Comparison of ENCODE assay signal across 10 mouse cellular contexts in genomic region chr11:94997596-94997995, GRCm38 (mm10). TPM values are rescaled to one million over a fixed set of nuclear protein-coding genes. Genes with fewer than 3 reads are reported as not detected.
A peak's percentile ranks its signal among the peaks of the same experiment; 100 is the strongest.
DNase-seq lines count a peak whose midpoint lies in the region; ATAC-seq and TF ChIP-seq lines count a peak whose summit lies in the region.
"Had no signal": no experiment of that assay in that cellular context is flagged by ENCODE, and none has a peak within 500 bp of the region (broad histone marks: within the 10 kb centered on the region; RNA-seq: fewer than 3 reads in every experiment).

No protein-coding gene starts in this region.

- no peak for TF ChIP-seq CTCF in heart, adult 2 months (IDR thresholded peaks at IDR 0.05)
- TF ChIP-seq CTCF in spleen, adult 2 months (IDR thresholded peaks at IDR 0.05; ENCODE audit: extremely low read depth, insufficient read depth, insufficient read length, insufficient replicate concordance), result no peak

- peaks cover 28% of the 10 kb centered on the region for H3K4me1 ChIP-seq in heart, adult 2 months (ENCODE audit: control insufficient read depth, insufficient read depth, low read length)
- H3K4me1 ChIP-seq in spleen, adult 2 months (ENCODE audit: control insufficient read depth, insufficient read depth, insufficient read length), result peaks cover 42% of the 10 kb centered on the region; the same call in 1 of the 2 replicates
- peaks cover 100% of the 10 kb centered on the region for H3K4me1 ChIP-seq in liver, embryonic 13.5 days (replicated peaks)

- peak in 1 of 2 experiments; percentile 25 for DNase-seq in heart, adult 2 months
- DNase-seq in heart, postnatal 4 days, result no peak
- no peak for DNase-seq in spleen, adult 2 months (ENCODE audit: low read depth in 1 of 2, low spot score in 2 of 2)
- DNase-seq in spleen, adult 18-20 months, result no peak
- DNase-seq in liver, embryonic 13.5 days, result peak; percentile 86
- no peak for DNase-seq in layer of hippocampus, adult 11-12 months (ENCODE audit: low spot score)
- no peak for DNase-seq in left cerebral cortex, postnatal 4 days
- no peak for DNase-seq in Muller cell, postnatal 12 days (ENCODE audit: inconsistent ontology term)

- no peak for TF ChIP-seq EP300 in heart, adult 2 months (IDR thresholded peaks at IDR 0.05; ENCODE audit: insufficient read depth, low read depth, low read length)

- peak overlapping the region; percentile 97 for H3K4me2 ChIP-seq in liver, embryonic 13.5 days

- TF ChIP-seq POLR2A in heart, adult 2 months (IDR thresholded peaks at IDR 0.05; ENCODE audit: insufficient read depth, low read depth, low read length), result 0 out of 2 replicates have a peak, but pooled peaks have one; percentile 28
- TF ChIP-seq POLR2A in spleen, adult 2 months (IDR thresholded peaks at IDR 0.05; ENCODE audit: low read depth, low read length), result no peak

- WGBS in heart, adult 2 months, result 32% methylated on average over 5 of the region's 5 CpGs
- whole genome bisulfite sequencing in spleen, adult 2 months, result 32% methylated on average over 5 of the region's 5 CpGs
- WGBS in liver, embryonic 13.5 days (ENCODE audit: insufficient replicate concordance), result 11% methylated on average over 5 of the region's 5 CpGs

- peak overlapping the region; percentile 31; the same call in 1 of the 2 replicates for H3K27ac ChIP-seq in heart, adult 2 months
- peak overlapping the region; percentile 39 for H3K27ac ChIP-seq in spleen, adult 2 months (ENCODE audit: insufficient read depth, low read length)
- H3K27ac ChIP-seq in liver, embryonic 13.5 days, result peak overlapping the region; percentile 91

- H3K36me3 ChIP-seq in heart, adult 2 months (ENCODE audit: control insufficient read depth, insufficient read depth, low read length), result peaks cover 2% of the 10 kb centered on the region; the same call in 1 of the 2 replicates
- peaks cover 18% of the 10 kb centered on the region for H3K36me3 ChIP-seq in spleen, adult 2 months (ENCODE audit: control insufficient read depth, insufficient read depth, low read length)
- peaks cover 72% of the 10 kb centered on the region for H3K36me3 ChIP-seq in liver, embryonic 13.5 days

- peak; percentile 94 for ATAC-seq in liver, embryonic 13.5 days (ENCODE audit: low read depth)

- H3K9ac ChIP-seq in heart, adult 2 months (ENCODE audit: low read depth, low read length), result no peak overlapping the region
- peak overlapping the region; percentile 98 for H3K9ac ChIP-seq in liver, embryonic 13.5 days

- no peaks in the 10 kb centered on the region for H3K9me3 ChIP-seq in liver, embryonic 13.5 days (replicated peaks)

- no peak overlapping the region for H3K4me3 ChIP-seq in heart, adult 2 months
- no peak overlapping the region for H3K4me3 ChIP-seq in spleen, adult 2 months (ENCODE audit: extremely low read depth, insufficient read depth, insufficient read length)
- H3K4me3 ChIP-seq in liver, embryonic 13.5 days (replicated peaks), result peak overlapping the region; percentile 61

- 0 out of 2 replicates have a peak, but pooled peaks cover 3% of the 10 kb centered on the region for H3K79me2 ChIP-seq in heart, adult 2 months (replicated peaks; ENCODE audit: control insufficient read depth, insufficient read depth, low read length)

- intact Hi-C loops in heart, adult 2 months (cut with DNase I), result no loop called here
- intact Hi-C loops in left cerebral cortex, postnatal 4 days (cut with DNase I), result no loop called here

- no peaks in the 10 kb centered on the region for H3K27me3 ChIP-seq in heart, adult 2 months (ENCODE audit: control insufficient read depth, insufficient read depth, low read length)
- H3K27me3 ChIP-seq in spleen, adult 2 months (ENCODE audit: control insufficient read depth, insufficient read depth, low read length), result no peaks in the 10 kb centered on the region
- no peaks in the 10 kb centered on the region for H3K27me3 ChIP-seq in liver, embryonic 13.5 days

RNA-seq across cellular contexts. Expression of gene Ppp1r9b, which starts 6.8 kb away (rescaled TPM):
- total RNA-seq in heart, adult 2 months (2021), result 10 to 100 TPM; 49.3 to 52.0 TPM
- polyA plus RNA-seq in heart, adult 2 months (2012; rRNA removed), result 22.3 and 23.8 TPM in 2 replicates
- 10 to 100 TPM; 45.3 to 46.3 TPM for total RNA-seq in heart, postnatal 4 days (2021)
- polyA plus RNA-seq in spleen, adult 2 months (2012; rRNA removed), result 51.9 and 54.5 TPM in 2 replicates
- 10.0 and 10.6 TPM in 2 replicates for polyA plus RNA-seq in liver, embryonic 13.5 days (2015; fragmentation: Nextera tagmentation; extraction: Ambion mirVana)
- total RNA-seq in left cerebral cortex, postnatal 4 days (2021), result 100 to 1,000 TPM; 273 to 276 TPM

RNA-seq across cellular contexts. Expression of gene Samd14, which starts 12.1 kb away (rescaled TPM):
- total RNA-seq in heart, adult 2 months (2021), result 1 to 10 TPM; 1.2 to 1.7 TPM
- 0.82 and 1.9 TPM in 2 replicates for polyA plus RNA-seq in heart, adult 2 months (2012; rRNA removed)
- total RNA-seq in heart, postnatal 4 days (2021), result 1 to 10 TPM; 9.1 to 9.5 TPM
- polyA plus RNA-seq in spleen, adult 2 months (2012; rRNA removed), result 19.3 and 23.7 TPM in 2 replicates
- 35.4 and 36.3 TPM in 2 replicates for polyA plus RNA-seq in liver, embryonic 13.5 days (2015; fragmentation: Nextera tagmentation; extraction: Ambion mirVana)
- total RNA-seq in left cerebral cortex, postnatal 4 days (2021), result 100 to 1,000 TPM; 173 to 176 TPM

RNA-seq across cellular contexts. Expression of gene Sgca, which starts 21.5 kb away (rescaled TPM):
- 100 to 1,000 TPM; 149 to 200 TPM for total RNA-seq in heart, adult 2 months (2021)
- polyA plus RNA-seq in heart, adult 2 months (2012; rRNA removed), result 1,109 and 1,504 TPM in 2 replicates
- total RNA-seq in heart, postnatal 4 days (2021), result 10 to 100 TPM; 67.0 to 89.1 TPM
- polyA plus RNA-seq in spleen, adult 2 months (2012; rRNA removed), result 0.85 and 1.5 TPM in 2 replicates
- polyA plus RNA-seq in liver, embryonic 13.5 days (2015; fragmentation: Nextera tagmentation; extraction: Ambion mirVana), result 0.21 and 0.28 TPM in 2 replicates
- total RNA-seq in left cerebral cortex, postnatal 4 days (2021), result not detected

RNA-seq across cellular contexts. Expression of gene Hils1, which starts 30.2 kb away (rescaled TPM):
- total RNA-seq in heart, adult 2 months (2021), result not detected
- 0.25 TPM in 1 of 2 replicates, not detected in the other for polyA plus RNA-seq in heart, adult 2 months (2012; rRNA removed)
- not detected for total RNA-seq in heart, postnatal 4 days (2021)
- polyA plus RNA-seq in spleen, adult 2 months (2012; rRNA removed), result not detected in 2 replicates
- polyA plus RNA-seq in liver, embryonic 13.5 days (2015; fragmentation: Nextera tagmentation; extraction: Ambion mirVana), result not detected in 2 replicates
- total RNA-seq in left cerebral cortex, postnatal 4 days (2021), result under 1 TPM in 1 of 2 experiments, not detected in 1; 0.46 TPM
- polyA plus RNA-seq: kidney, embryonic 14.5 days; stomach, embryonic 14.5 days had no signal

RNA-seq across cellular contexts. Expression of gene Pdk2, which starts 43.6 kb away (rescaled TPM):
- total RNA-seq in heart, adult 2 months (2021), result 100 to 1,000 TPM; 393 to 479 TPM
- polyA plus RNA-seq in heart, adult 2 months (2012; rRNA removed), result 518 and 592 TPM in 2 replicates
- total RNA-seq in heart, postnatal 4 days (2021), result 100 to 1,000 TPM; 178 to 200 TPM
- polyA plus RNA-seq in spleen, adult 2 months (2012; rRNA removed), result 12.6 and 13.8 TPM in 2 replicates
- polyA plus RNA-seq in liver, embryonic 13.5 days (2015; fragmentation: Nextera tagmentation; extraction: Ambion mirVana), result 5.8 and 8.6 TPM in 2 replicates
- 10 to 100 TPM; 21.4 to 22.2 TPM for total RNA-seq in left cerebral cortex, postnatal 4 days (2021)

Comparison
In these comparisons a context has a peak if more than half of its experiments do, and no peak if none do; other contexts are left out.
1. H3K27ac ChIP-seq: peak in every context shown above with its lines; median percentile 91 in liver, embryonic 13.5 days; 39 in spleen, adult 2 months; 31 in heart, adult 2 months.
2. RNA of gene Ppp1r9b, which starts 6.8 kb away (total RNA-seq): 273 to 276 TPM in left cerebral cortex, postnatal 4 days; 49.3 to 52.0 TPM in heart, adult 2 months and 45.3 to 46.3 TPM in heart, postnatal 4 days; every median in the first group is over 4 times any median in the second.
3. RNA of gene Samd14, which starts 12.1 kb away (total RNA-seq): 173 to 176 TPM in left cerebral cortex, postnatal 4 days; 9.1 to 9.5 TPM in heart, postnatal 4 days and 1.2 to 1.7 TPM in heart, adult 2 months; every median in the first group is over 10 times any median in the second.
4. RNA of gene Sgca, which starts 21.5 kb away (total RNA-seq): 149 to 200 TPM in heart, adult 2 months and 67.0 to 89.1 TPM in heart, postnatal 4 days; not detected in left cerebral cortex, postnatal 4 days; every median in the first group is over 10 times any median in the second.